15 mouse cellular contexts compared by ENCODE assay signal in genomic region chr1:151594906-151595305, GRCm38 (mm10).
"Had no signal": no experiment of that assay in that cellular context is flagged by ENCODE, and none has a peak within 500 bp of the region (broad histone marks: within the 10 kb centered on the region; RNA-seq: fewer than 3 reads in every experiment).

No protein-coding gene starts in this region.

- H3K27ac ChIP-seq: kidney, postnatal 0 days; limb, embryonic 15.5 days; midbrain, embryonic 10.5 days; neural tube, embryonic 15.5 days had no signal

- H3K27me3 ChIP-seq: limb, embryonic 15.5 days; liver, embryonic 15.5 days; neural tube, embryonic 15.5 days had no signal

- H3K36me3 ChIP-seq: limb, embryonic 15.5 days; liver, embryonic 15.5 days; midbrain, embryonic 10.5 days; neural tube, embryonic 15.5 days had no signal

- H3K9ac ChIP-seq: limb, embryonic 15.5 days; liver, embryonic 15.5 days; lung, embryonic 14.5 days; neural tube, embryonic 15.5 days had no signal

- H3K9me3 ChIP-seq: limb, embryonic 15.5 days; liver, embryonic 15.5 days; midbrain, embryonic 10.5 days; neural tube, embryonic 15.5 days had no signal

- H3K4me3 ChIP-seq: limb, embryonic 15.5 days; liver, embryonic 15.5 days; midbrain, embryonic 10.5 days; myocyte; neural tube, embryonic 15.5 days had no signal

- H3K4me2 ChIP-seq: limb, embryonic 15.5 days; liver, embryonic 15.5 days; lung, embryonic 14.5 days; neural tube, embryonic 15.5 days had no signal

- DNase-seq: kidney, adult 9 months; kidney, postnatal 36 days; layer of hippocampus, adult 9-11 months; layer of hippocampus, postnatal 36 days; lung, embryonic 14.5 days; lung, postnatal 4 days; midbrain, embryonic 14.5 days; right cerebral cortex, adult 18-20 months; right cerebral cortex, postnatal 25 days had no signal
